Mouse (Mus musculus) stomach, embryonic 15.5 days (tissue): ENCODE measurements at regions not wholly inside any gene's neighbourhood (a gene's known extent, or its start where the extent isn't known, plus 50 kb on each side); places are given as distances from the start of the nearest gene placed in this dataset.

Experiments used
- ATAC-seq: fragments of 200-750 bp; cut with Nextera tagmentation; 2 replicates; pipeline ENCODE4 v1.8.0; 2017; ENCODE audit warnings: low read depth, moderate number of reproducible peaks, moderate TSS enrichment; ENCODE audit not compliant: insufficient read depth, low FRiP score
- H3K27ac ChIP-seq: fragments of 300-500 bp; sonication (generic); 2 replicates; pipeline ENCODE4 v1.5.1; 2015; ENCODE audit warnings: mild to moderate bottlenecking, inconsistent platforms
- H3K27me3 ChIP-seq: fragments of 300-500 bp; sonication (generic); replicated peaks from 2 replicates; pipeline ENCODE4 v1.6.1; 2015; ENCODE audit warnings: inconsistent platforms
- H3K36me3 ChIP-seq: fragments of 300-500 bp; sonication (generic); 2 replicates; pipeline ENCODE4 v1.6.1; 2015; ENCODE audit warnings: inconsistent platforms
- H3K4me1 ChIP-seq: fragments of 300-500 bp; sonication (generic); 2 replicates; pipeline ENCODE4 v1.6.1; 2015; ENCODE audit warnings: inconsistent platforms
- H3K4me2 ChIP-seq: fragments of 300-500 bp; sonication (generic); 2 replicates; pipeline ENCODE4 v1.6.1; 2015; ENCODE audit warnings: mild to moderate bottlenecking, inconsistent platforms
- H3K4me3 ChIP-seq: fragments of 300-500 bp; sonication (generic); replicated peaks from 2 replicates; pipeline ENCODE4 v1.5.1; 2015; ENCODE audit warnings: inconsistent platforms
- H3K9ac ChIP-seq: fragments of 300-500 bp; sonication (generic); 2 replicates; pipeline ENCODE4 v1.6.1; 2015; ENCODE audit warnings: inconsistent platforms
- H3K9me3 ChIP-seq: fragments of 300-500 bp; sonication (generic); 2 replicates; pipeline ENCODE4 v1.6.1; 2016; ENCODE audit warnings: inconsistent platforms
- WGBS: fragments of 180-500 bp; shearing (Covaris S2); methylation state at CpG from one replicate; pipeline ENCODE4 v1.1.7; 2015; 5-methylcytosine and 5-hydroxymethylcytosine counted together

DNA sequence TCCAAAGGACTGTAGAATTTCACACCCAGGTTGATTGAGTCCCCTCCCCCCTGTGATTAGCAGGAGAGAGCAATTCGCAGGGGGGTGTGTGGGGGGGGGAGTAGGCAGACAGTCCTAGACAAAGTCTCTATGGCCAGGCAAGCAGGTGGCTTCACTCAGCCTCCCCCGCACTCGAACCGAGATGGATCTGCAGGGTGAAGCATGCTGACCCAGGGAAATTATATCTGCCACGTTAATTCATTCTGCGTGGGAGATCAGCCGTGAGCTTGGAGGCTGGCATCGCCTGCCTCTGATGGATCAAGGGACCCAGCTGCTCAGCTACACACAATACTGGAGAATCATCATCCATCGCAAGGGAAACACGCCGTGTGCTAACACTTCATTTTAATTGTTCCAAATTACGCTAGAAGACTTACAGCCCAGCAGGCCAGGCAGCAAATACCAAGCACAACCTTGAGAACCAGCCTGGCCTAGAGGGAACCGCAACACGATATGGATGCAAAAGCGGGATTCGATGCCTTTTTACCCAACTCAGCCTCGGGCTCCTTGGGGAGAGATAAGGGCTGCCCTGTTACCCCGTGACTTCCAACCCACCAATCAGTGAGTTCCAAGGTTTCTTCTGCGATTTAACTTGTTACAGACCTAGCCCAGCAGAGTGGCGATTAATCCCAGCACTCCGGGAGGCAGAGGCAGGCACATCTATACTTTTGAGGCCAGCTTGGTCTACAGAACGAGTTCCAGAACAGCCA is 137.7 kb upstream of the Top1 start:
- H3K4me2 ChIP-seq: no peak overlapping the region
- no peaks in the 10 kb centered on the region for H3K27me3 ChIP-seq
- H3K27ac ChIP-seq: no peak overlapping the region
- H3K36me3 ChIP-seq: no peaks in the 10 kb centered on the region
- WGBS: 46% methylated on average over 22 of the region's 22 CpGs
- no peaks in the 10 kb centered on the region for H3K4me1 ChIP-seq
- H3K9ac ChIP-seq: no peak overlapping the region
- no peaks in the 10 kb centered on the region for H3K9me3 ChIP-seq
- ATAC-seq: no peak
- no peak overlapping the region for H3K4me3 ChIP-seq

- Histone ChIP-seq H3K27ac (no peak overlapping the region), H3K9me3 (no peaks in the 10 kb centered on the region), H3K4me1 (no peaks in the 10 kb centered on the region), H3K9ac (no peak overlapping the region), H3K4me2 (no peak overlapping the region), H3K27me3 (no peaks in the 10 kb centered on the region), H3K36me3 (no peaks in the 10 kb centered on the region), H3K4me3 (no peak overlapping the region)
- peak; percentile 27; the same call in 1 of the 2 replicates for ATAC-seq
- WGBS: 83% methylated on average over 5 of the region's 5 CpGs
These were observed 135.5 kb upstream of the Top1 start for GRCm38 (mm10) chr2:160510159-160510558.

DNA sequence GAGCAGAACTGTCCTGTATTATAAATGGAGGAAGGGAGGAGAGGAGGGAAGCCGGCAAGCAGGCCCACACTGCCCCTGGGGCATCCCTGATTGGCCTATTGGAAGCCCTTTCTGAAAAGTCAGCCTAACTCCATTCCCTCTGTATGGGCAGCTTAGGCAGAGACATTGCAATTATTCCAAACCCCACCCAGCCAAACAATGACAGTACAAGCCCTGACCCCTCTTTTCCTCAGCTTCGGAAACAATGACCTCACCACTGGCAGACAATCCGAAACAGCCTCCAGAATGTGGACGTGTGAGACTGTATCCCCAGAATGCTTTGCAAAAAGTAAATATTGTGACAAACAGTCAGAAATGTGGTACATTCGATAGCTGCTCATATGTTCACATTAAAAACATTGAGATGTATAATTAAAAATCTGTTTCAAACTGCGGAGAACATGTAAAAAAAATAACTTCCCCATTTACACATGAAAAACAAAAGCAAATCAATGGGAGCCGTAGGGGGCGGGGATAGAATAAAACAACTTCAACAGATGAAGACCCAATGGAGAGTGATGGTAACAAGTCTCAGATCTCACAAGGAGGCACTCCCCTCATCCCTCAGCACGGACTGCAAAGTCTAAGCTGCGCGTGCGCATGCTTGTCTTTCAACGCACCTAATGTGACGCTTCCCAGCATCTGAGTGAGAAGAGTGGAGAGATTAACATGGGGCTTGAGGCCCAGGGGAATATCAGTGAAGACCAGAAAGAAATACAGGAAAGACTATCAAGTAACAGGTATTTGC is 134.9 kb upstream of the Top1 start:
- H3K9ac ChIP-seq: no peak overlapping the region
- H3K36me3 ChIP-seq: no peaks in the 10 kb centered on the region
- peak; percentile 36; the same call in 1 of the 2 replicates for ATAC-seq
- no peak overlapping the region for H3K4me2 ChIP-seq
- 48% methylated on average over 14 of the region's 14 CpGs for WGBS
- no peaks in the 10 kb centered on the region for H3K27me3 ChIP-seq
- H3K4me3 ChIP-seq: no peak overlapping the region
- H3K27ac ChIP-seq: no peak overlapping the region
- H3K9me3 ChIP-seq: no peaks in the 10 kb centered on the region
- no peaks in the 10 kb centered on the region for H3K4me1 ChIP-seq

DNA sequence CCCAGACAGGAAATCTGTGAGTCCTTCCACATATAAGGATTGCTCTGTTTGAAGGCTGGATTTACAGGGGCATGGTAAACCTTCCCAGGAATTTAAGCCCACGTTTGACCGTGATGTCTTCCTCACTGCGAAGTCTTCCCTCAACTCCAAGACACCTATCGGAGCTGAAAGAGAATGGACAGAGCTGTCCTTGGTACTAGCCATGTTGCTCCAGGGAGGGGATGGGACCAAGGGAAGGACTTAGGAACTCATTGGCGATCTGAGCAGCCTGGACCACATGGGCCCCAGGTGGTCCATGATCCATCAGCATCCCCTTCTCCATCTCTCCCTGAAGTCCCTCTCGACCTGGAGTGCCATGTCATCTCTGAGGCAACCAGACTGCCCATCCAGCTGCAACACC is 130.1 kb upstream of the Top1 start:
- Histone ChIP-seq H3K9me3 (no peaks in the 10 kb centered on the region), H3K27ac (no peak overlapping the region), H3K27me3 (no peaks in the 10 kb centered on the region), H3K4me3 (no peak overlapping the region), H3K36me3 (no peaks in the 10 kb centered on the region), H3K9ac (no peak overlapping the region), H3K4me1 (no peaks in the 10 kb centered on the region), H3K4me2 (no peak overlapping the region)
- WGBS: 53% methylated on average over 6 of the region's 6 CpGs
- no peak for ATAC-seq

DNA sequence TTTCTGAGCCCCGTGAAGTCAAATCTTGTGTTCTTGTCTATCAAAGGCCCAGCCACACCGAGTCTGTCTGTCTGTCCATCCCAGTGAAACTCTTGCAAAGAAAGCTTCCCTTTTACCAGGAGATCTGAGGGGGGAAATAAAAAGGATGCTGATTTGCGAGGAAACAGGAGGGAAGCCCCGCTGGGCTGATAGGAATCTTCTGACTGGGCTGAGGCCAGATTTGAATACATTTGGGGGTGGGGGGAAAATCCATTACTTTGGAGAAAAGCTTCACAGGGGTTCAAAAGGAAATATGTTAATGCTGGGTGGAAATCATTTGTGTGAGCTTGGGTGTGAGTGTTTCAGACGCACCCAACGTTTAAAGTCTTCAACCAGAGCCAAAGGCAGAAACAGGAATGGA is 129.2 kb upstream of the Top1 start:
- Histone ChIP-seq H3K4me1 (no peaks in the 10 kb centered on the region), H3K27ac (no peak overlapping the region), H3K27me3 (no peaks in the 10 kb centered on the region), H3K9me3 (no peaks in the 10 kb centered on the region), H3K4me2 (no peak overlapping the region), H3K36me3 (no peaks in the 10 kb centered on the region), H3K4me3 (no peak overlapping the region), H3K9ac (no peak overlapping the region)
- no peak for ATAC-seq
- WGBS: 24% methylated on average over 6 of the region's 6 CpGs

GRCm38 (mm10) chr2:160525301-160526205 is 120.1 kb upstream of the Top1 start:
- no peak for ATAC-seq
- 50% methylated on average over 9 of the region's 9 CpGs for WGBS

DNA sequence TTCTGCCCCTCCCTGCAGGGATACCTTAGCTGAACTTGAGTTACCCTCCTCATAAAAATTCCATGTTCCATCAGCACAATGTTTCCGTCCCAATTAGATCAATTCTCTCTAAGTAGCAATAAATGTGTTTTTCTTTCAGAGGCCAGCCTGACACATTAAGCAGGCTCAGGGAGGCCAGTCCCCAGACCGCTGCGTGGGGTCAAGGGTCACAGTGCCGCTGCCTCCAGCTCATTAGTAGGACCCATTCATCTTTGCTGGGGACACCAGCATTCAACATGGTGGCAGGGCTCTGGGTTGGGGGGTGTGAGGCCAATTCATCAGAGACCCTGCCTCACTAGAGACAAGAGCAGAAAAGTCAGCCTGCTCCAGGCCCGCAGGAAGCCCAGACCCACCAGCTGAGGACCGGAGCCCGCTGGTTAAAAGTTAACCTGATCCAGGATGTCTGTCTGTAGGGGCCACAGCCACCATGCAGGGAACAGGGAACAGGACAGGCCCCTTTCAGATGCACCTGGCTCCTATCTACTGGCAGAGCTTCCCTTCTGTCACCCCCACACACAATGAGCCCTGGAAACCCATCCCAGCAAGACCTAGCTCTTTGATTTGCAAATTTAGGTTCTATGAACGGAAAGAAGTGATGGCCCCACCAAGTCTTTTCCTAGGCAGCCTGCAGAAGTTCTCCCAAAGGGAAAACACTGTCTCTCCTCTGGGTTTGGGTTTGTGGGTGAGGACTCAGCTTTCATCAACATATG is 119.1 kb upstream of the Top1 start:
- Histone ChIP-seq H3K36me3 (no peaks in the 10 kb centered on the region), H3K9ac (no peak overlapping the region), H3K27me3 (no peaks in the 10 kb centered on the region), H3K9me3 (no peaks in the 10 kb centered on the region), H3K4me1 (peaks cover 4% of the 10 kb centered on the region; the same call in 1 of the 2 replicates), H3K27ac (no peak overlapping the region), H3K4me3 (no peak overlapping the region), H3K4me2 (no peak overlapping the region)
- 41% methylated on average over 8 of the region's 8 CpGs for WGBS
- ATAC-seq: no peak

More at GRCm38 (mm10) chr2:160525301-160526205, 120.1 kb upstream of the Top1 start:
- Histone ChIP-seq H3K4me2 (no peak overlapping the region), H3K4me1 (peaks cover 4% of the 10 kb centered on the region; the same call in 1 of the 2 replicates), H3K36me3 (no peaks in the 10 kb centered on the region), H3K27me3 (no peaks in the 10 kb centered on the region), H3K9me3 (no peaks in the 10 kb centered on the region), H3K9ac (no peak overlapping the region), H3K27ac (no peak overlapping the region), H3K4me3 (no peak overlapping the region)

GRCm38 (mm10) chr2:160529306-160529705 is 116.4 kb upstream of the Top1 start:
- Histone ChIP-seq H3K4me3 (no peak overlapping the region), H3K9ac (no peak overlapping the region), H3K4me2 (no peak overlapping the region), H3K4me1 (peaks cover 4% of the 10 kb centered on the region; the same call in 1 of the 2 replicates), H3K27ac (no peak overlapping the region), H3K9me3 (no peaks in the 10 kb centered on the region), H3K27me3 (no peaks in the 10 kb centered on the region), H3K36me3 (no peaks in the 10 kb centered on the region)
- 61% methylated on average over 7 of the region's 7 CpGs for WGBS
- no peak for ATAC-seq

- Histone ChIP-seq H3K4me3 (no peak overlapping the region), H3K9ac (no peak overlapping the region), H3K9me3 (no peaks in the 10 kb centered on the region), H3K4me2 (no peak overlapping the region), H3K27me3 (no peaks in the 10 kb centered on the region), H3K36me3 (no peaks in the 10 kb centered on the region), H3K27ac (no peak overlapping the region), H3K4me1 (peaks cover 4% of the 10 kb centered on the region; the same call in 1 of the 2 replicates)
- WGBS: 34% methylated on average over 3 of the region's 3 CpGs
- no peak for ATAC-seq
These were observed 115.3 kb upstream of the Top1 start for GRCm38 (mm10) chr2:160530377-160530776.

- peak; percentile 18; the same call in 1 of the 2 replicates for ATAC-seq
- no peak overlapping the region for H3K4me2 ChIP-seq
- no peaks in the 10 kb centered on the region for H3K9me3 ChIP-seq
- H3K9ac ChIP-seq: no peak overlapping the region
- H3K4me3 ChIP-seq: no peak overlapping the region
- WGBS: 16% methylated on average over 8 of the region's 8 CpGs
- H3K27ac ChIP-seq: peak overlapping the region; percentile 31; the same call in 1 of the 2 replicates
- 0 out of 2 replicates have a peak, but pooled peaks cover 4% of the 10 kb centered on the region for H3K4me1 ChIP-seq
- no peaks in the 10 kb centered on the region for H3K36me3 ChIP-seq
- H3K27me3 ChIP-seq: no peaks in the 10 kb centered on the region
These were observed 108.4 kb upstream of the Top1 start for GRCm38 (mm10) chr2:160537319-160537719.

DNA sequence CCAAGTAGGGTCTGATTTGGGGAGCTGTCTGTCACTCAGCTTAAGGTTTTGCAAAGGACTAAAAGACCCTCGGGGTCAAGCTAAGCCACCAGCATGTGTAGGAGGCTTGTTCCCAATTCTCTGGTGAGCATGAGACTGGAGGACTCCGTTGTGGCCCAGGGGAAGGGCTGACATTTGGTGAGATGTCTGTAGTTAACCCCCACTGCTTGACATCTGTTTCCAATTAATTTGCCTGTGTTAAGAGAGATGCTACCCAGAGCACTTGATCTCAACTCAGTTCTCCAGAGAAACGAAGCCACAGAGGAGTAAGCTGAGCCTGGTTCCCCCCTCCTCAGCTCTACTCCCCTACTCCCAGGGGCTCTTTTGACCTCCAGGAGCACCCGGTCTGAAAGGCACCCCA is 100.2 kb upstream of the Top1 start:
- H3K27me3 ChIP-seq: no peaks in the 10 kb centered on the region
- no peak overlapping the region for H3K4me3 ChIP-seq
- H3K4me2 ChIP-seq: no peak overlapping the region
- WGBS: 22% methylated on average over 4 of the region's 4 CpGs
- no peak overlapping the region for H3K27ac ChIP-seq
- H3K4me1 ChIP-seq: no peaks in the 10 kb centered on the region
- no peak overlapping the region for H3K9ac ChIP-seq
- ATAC-seq: no peak
- no peaks in the 10 kb centered on the region for H3K9me3 ChIP-seq
- H3K36me3 ChIP-seq: no peaks in the 10 kb centered on the region
